Mouse (Mus musculus) testis, adult 2 months (tissue): ENCODE results near the gene Olfr1393. TPM values are rescaled to one million over a fixed set of nuclear protein-coding genes. Genes with fewer than 3 reads are reported as not detected.

Experiments
- H3K27ac ChIP-seq: fragments of 200-500 bp; 2 replicates; pipeline ENCODE4 v1.5.1; 2012; ENCODE audit warnings: low read depth, low read length; ENCODE audit not compliant: control insufficient read depth, insufficient read depth
- H3K27me3 ChIP-seq: fragments of 200-500 bp; 2 replicates; pipeline ENCODE4 v1.6.1; 2012; ENCODE audit warnings: mild to moderate bottlenecking, low read length, moderate library complexity; ENCODE audit not compliant: control insufficient read depth, insufficient read depth
- H3K36me3 ChIP-seq: fragments of 200-500 bp; 2 replicates; pipeline ENCODE4 v1.6.1; 2012; ENCODE audit warnings: mild to moderate bottlenecking, low read length; ENCODE audit not compliant: control insufficient read depth, insufficient read depth
- H3K4me1 ChIP-seq: fragments of 200-500 bp; 2 replicates; pipeline ENCODE4 v1.6.1; 2012; ENCODE audit warnings: low read length; ENCODE audit not compliant: control insufficient read depth, insufficient read depth
- H3K4me3 ChIP-seq: fragments of 200-500 bp; 2 replicates; pipeline ENCODE4 v1.5.1; 2012; ENCODE audit warnings: low read depth, mild to moderate bottlenecking, low read length, moderate library complexity, mixed read lengths; ENCODE audit not compliant: control insufficient read depth
- CTCF ChIP-seq: fragments of 200-500 bp; IDR thresholded peaks from 2 replicates; pipeline ENCODE4 v1.5.1; 2012; ENCODE audit warnings: low read depth, mild to moderate bottlenecking, inconsistent platforms, low read length, moderate library complexity; ENCODE audit not compliant: control insufficient read depth, insufficient read depth, insufficient replicate concordance
- POLR2A ChIP-seq: fragments of 200-500 bp; IDR thresholded peaks from 2 replicates; pipeline ENCODE4 v1.6.1; 2012; ENCODE audit warnings: low read depth, mild to moderate bottlenecking, inconsistent platforms, low read length, moderate library complexity; ENCODE audit not compliant: control insufficient read depth
- polyA plus RNA-seq: library from polyadenylated mRNA; depleted of rRNA; stranded (reverse); fragments of >200 nt; gene quantifications from 2 replicates; pipeline ENCODE4 v1.2.3, GENCODE M21; 2012; rRNA removed

Gene Olfr1393
- polyA plus RNA-seq, 1 experiment: 4.7 TPM

DNA sequence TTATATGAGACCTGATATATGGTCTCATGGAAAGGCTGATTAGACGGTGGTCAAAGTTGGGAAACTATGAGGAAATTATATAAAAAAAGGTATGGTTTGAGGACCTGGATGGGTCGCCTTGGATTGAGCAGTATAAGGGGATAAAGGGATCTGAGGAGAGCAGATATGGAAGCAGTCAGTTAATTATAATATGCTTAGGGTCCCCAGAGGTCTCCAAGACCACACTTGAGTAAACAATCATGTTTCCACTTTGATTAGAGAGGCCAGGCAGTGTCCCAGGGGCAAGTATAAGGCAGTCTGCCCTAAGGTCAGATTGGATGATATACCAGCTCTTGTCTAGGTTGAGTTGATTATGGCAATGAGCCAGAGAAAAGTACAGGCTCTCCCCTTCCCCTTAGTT is 44.3 kb downstream of the Olfr1393 start, which contains the start of gene Olfr1391:
TSS of gene Olfr1391 (plus strand) at position 301 of the 400 bp plus-strand sequence.
- Histone ChIP-seq H3K4me1 (no peaks in the 10 kb centered on the region), H3K27ac (no peak within 1 kb of the TSS), H3K27me3 (no peaks in the 10 kb centered on the region)

GRCm38 (mm10) chr11:49326726-49327125 is 48.6 kb downstream of the Olfr1393 start:
- Histone ChIP-seq H3K36me3 (no peaks in the 10 kb centered on the region), H3K27ac (no peak overlapping the region), H3K4me1 (no peaks in the 10 kb centered on the region), H3K4me3 (no peak overlapping the region), H3K27me3 (no peaks in the 10 kb centered on the region)
- no peak for TF ChIP-seq POLR2A
- TF ChIP-seq CTCF: no peak

More for the DNA sequence above, 44.3 kb downstream of the Olfr1393 start, which contains the start of gene Olfr1391:
- TF ChIP-seq POLR2A (no peak), CTCF (no peak)
- Histone ChIP-seq H3K4me3 (no peak within 1 kb of the TSS), H3K36me3 (no peaks in the 10 kb centered on the region)

DNA sequence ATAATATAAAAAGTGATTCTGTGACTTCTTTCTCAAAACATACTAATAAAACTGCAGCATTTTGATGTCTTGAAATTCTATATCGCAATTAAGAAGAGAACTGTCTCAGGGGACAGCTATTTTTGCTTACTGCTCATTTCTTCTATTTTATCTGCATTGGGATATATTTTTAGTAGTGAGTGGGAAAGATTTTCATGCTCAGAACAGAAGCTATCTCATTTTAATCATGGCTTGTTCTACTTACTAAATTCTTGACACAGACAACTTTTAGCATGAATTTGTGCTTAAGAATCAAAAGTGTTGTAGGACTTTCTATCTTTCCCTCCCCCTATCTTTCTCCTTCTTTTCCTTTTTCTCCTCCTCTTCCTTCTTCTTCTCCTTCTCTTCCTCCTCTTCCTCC is 51.6 kb downstream of the Olfr1393 start:
- no peak overlapping the region for H3K27ac ChIP-seq
- TF ChIP-seq CTCF (no peak), POLR2A (no peak)
- H3K27me3 ChIP-seq: no peaks in the 10 kb centered on the region
- no peak overlapping the region for H3K4me3 ChIP-seq
- no peaks in the 10 kb centered on the region for H3K36me3 ChIP-seq
- no peaks in the 10 kb centered on the region for H3K4me1 ChIP-seq

Other genes with a start within 250 kb of the Olfr1393 start
- gene 9930111J21Rik2, start 227.1 kb upstream of the Olfr1393 start, polyA plus RNA-seq: 0.35 TPM in 2 replicates
- 0.08 and 0.63 TPM in 2 replicates for gene Tgtp2, start 214.1 kb upstream of the Olfr1393 start, polyA plus RNA-seq
- gene Ifi47, start 201.7 kb upstream of the Olfr1393 start, polyA plus RNA-seq: 0.37 and 0.42 TPM in 2 replicates
- not detected in 2 replicates for gene Olfr1396, start 163.4 kb upstream of the Olfr1393 start, polyA plus RNA-seq
- gene Olfr1395, start 136.0 kb upstream of the Olfr1393 start, polyA plus RNA-seq: not detected in 2 replicates
- not detected in 2 replicates for gene Olfr1394, start 123.9 kb upstream of the Olfr1393 start, polyA plus RNA-seq
- gene Btnl9, start 91.1 kb upstream of the Olfr1393 start, polyA plus RNA-seq: 0.04 TPM in 2 replicates
- gene Zfp62, start 75.0 kb upstream of the Olfr1393 start, polyA plus RNA-seq: 4.7 and 5.4 TPM in 2 replicates
- gene Mgat1, start 34.1 kb upstream of the Olfr1393 start, polyA plus RNA-seq: 13.9 and 16.0 TPM in 2 replicates
- gene Olfr1392, start 7.0 kb downstream of the Olfr1393 start, polyA plus RNA-seq: 2.2 and 2.8 TPM in 2 replicates
- not detected in 2 replicates for gene Olfr10, start 26.4 kb downstream of the Olfr1393 start, polyA plus RNA-seq
- not detected in 2 replicates for gene Olfr1391, start 44.4 kb downstream of the Olfr1393 start, polyA plus RNA-seq
- not detected in 2 replicates for gene Olfr1390, start 56.9 kb downstream of the Olfr1393 start, polyA plus RNA-seq
- gene Olfr1389, start 144.8 kb downstream of the Olfr1393 start, polyA plus RNA-seq: 0.16 and 0.21 TPM in 2 replicates
- gene Olfr1388, start 158.3 kb downstream of the Olfr1393 start, polyA plus RNA-seq: 0.19 TPM in 1 of 2 replicates, not detected in the other
- gene Olfr1387, start 177.0 kb downstream of the Olfr1393 start, polyA plus RNA-seq: not detected in 2 replicates
- not detected in 2 replicates for gene Olfr1386, start 186.7 kb downstream of the Olfr1393 start, polyA plus RNA-seq
- gene Olfr1385, start 210.8 kb downstream of the Olfr1393 start, polyA plus RNA-seq: not detected in 2 replicates
- not detected in 2 replicates for gene Olfr1384, start 228.4 kb downstream of the Olfr1393 start, polyA plus RNA-seq
- gene Olfr1383, start 241.3 kb downstream of the Olfr1393 start, polyA plus RNA-seq: not detected in 2 replicates
- 0.16 TPM in 1 of 2 replicates, not detected in the other for gene Olfr1382, start 249.9 kb downstream of the Olfr1393 start, polyA plus RNA-seq